ENCODE assay signal across 9 mouse cellular contexts in the genomic region with DNA sequence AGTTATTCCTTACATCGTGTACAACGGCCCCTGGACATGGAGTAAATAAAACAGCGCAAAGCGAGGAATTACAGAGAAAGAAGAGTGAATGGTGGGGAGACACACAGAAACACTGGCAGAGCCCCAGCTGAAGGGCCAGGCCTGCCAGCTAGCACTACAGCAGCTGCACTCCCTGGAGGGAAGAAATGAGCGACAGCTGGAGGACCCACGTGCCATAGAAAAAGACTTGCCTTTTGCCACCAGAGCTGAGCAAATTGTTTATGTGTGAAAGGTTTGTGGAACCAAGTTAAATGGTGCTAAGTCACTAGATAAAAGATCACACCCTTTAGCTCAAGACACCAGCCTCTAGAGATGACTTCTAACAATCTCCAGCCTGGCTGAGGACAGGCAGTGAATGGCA. TPM values are rescaled to one million over a fixed set of nuclear protein-coding genes. Genes with fewer than 3 reads are reported as not detected.
DNase-seq lines count a peak whose midpoint lies in the region; ATAC-seq and TF ChIP-seq lines count a peak whose summit lies in the region.
"Had no signal": no experiment of that assay in that cellular context is flagged by ENCODE, and none has a peak within 500 bp of the region (broad histone marks: within the 10 kb centered on the region; RNA-seq: fewer than 3 reads in every experiment).

No protein-coding gene starts in this region.

- no peak for TF ChIP-seq POLR2A in limb, embryonic 14.5 days (IDR thresholded peaks at IDR 0.05; ENCODE audit: borderline replicate concordance, extremely low read depth, insufficient read depth, insufficient read length)

- peaks cover 39% of the 10 kb centered on the region for H3K4me1 ChIP-seq in midbrain, embryonic 10.5 days
- peaks cover 12% of the 10 kb centered on the region for H3K4me1 ChIP-seq in midbrain, embryonic 11.5 days (ENCODE audit: control insufficient read depth, insufficient read depth, low read length)
- H3K4me1 ChIP-seq in limb, embryonic 14.5 days (ENCODE audit: control insufficient read depth, insufficient read depth, low read length), result peaks cover 12% of the 10 kb centered on the region

- H3K27ac ChIP-seq in midbrain, embryonic 10.5 days (replicated peaks), result peak overlapping the region; percentile 64
- H3K27ac ChIP-seq in midbrain, embryonic 11.5 days (ENCODE audit: low read depth, low read length), result no peak overlapping the region
- H3K27ac ChIP-seq in limb, embryonic 14.5 days (replicated peaks; ENCODE audit: low read depth, low read length), result no peak overlapping the region

- WGBS in midbrain, embryonic 10.5 days, result 67% methylated on average over 6 of the region's 6 CpGs
- 71% methylated on average over 6 of the region's 6 CpGs for WGBS in midbrain, embryonic 11.5 days
- WGBS in limb, embryonic 14.5 days, result 36% methylated on average over 6 of the region's 6 CpGs

- H3K36me3 ChIP-seq in midbrain, embryonic 10.5 days, result no peaks in the 10 kb centered on the region
- no peaks in the 10 kb centered on the region for H3K36me3 ChIP-seq in midbrain, embryonic 11.5 days (ENCODE audit: control insufficient read depth, insufficient read depth, low read length)
- no peaks in the 10 kb centered on the region for H3K36me3 ChIP-seq in limb, embryonic 14.5 days (ENCODE audit: control insufficient read depth, insufficient read depth, low read length)

- H3K27me3 ChIP-seq in midbrain, embryonic 10.5 days (ENCODE audit: low read depth, poor library complexity, severe bottlenecking), result no peaks in the 10 kb centered on the region
- H3K27me3 ChIP-seq in midbrain, embryonic 11.5 days (ENCODE audit: control insufficient read depth, insufficient read depth, low read length), result no peaks in the 10 kb centered on the region
- H3K27me3 ChIP-seq in limb, embryonic 14.5 days (ENCODE audit: control insufficient read depth, insufficient read depth, low read length), result no peaks in the 10 kb centered on the region

- no peak for ATAC-seq in cerebellum, adult (ENCODE audit: insufficient number of reproducible peaks, low FRiP score, low TSS enrichment)
- no peak for ATAC-seq in midbrain, embryonic 11.5 days (ENCODE audit: low FRiP score)
- ATAC-seq in limb, embryonic 14.5 days (ENCODE audit: low FRiP score, low read depth), result peak; percentile 56; the same call in 1 of the 2 replicates
- no peak for ATAC-seq in CD4-positive, CD25-positive, alpha-beta regulatory T cell, adult 4 months

- H3K4me3 ChIP-seq in midbrain, embryonic 10.5 days, result no peak overlapping the region
- H3K4me3 ChIP-seq in midbrain, embryonic 11.5 days (ENCODE audit: low read depth, low read length), result no peak overlapping the region
- H3K4me3 ChIP-seq in limb, embryonic 14.5 days (replicated peaks; ENCODE audit: low read length), result no peak overlapping the region

- DNase-seq in cerebellum, postnatal 14 days, result peak; percentile 51 to 74
- no peak for DNase-seq in midbrain, embryonic 10.5 days (ENCODE audit: low spot score)
- DNase-seq in midbrain, embryonic 11.5 days (ENCODE audit: low spot score, missing footprints), result no peak
- DNase-seq in limb, embryonic 14.5 days (ENCODE audit: low spot score), result peak; percentile 39
- no peak for DNase-seq in thymus, postnatal 36 days
- no peak for DNase-seq in kidney, adult 9 months
- DNase-seq: thymus, postnatal 14 days had no signal

- no peak overlapping the region for H3K4me2 ChIP-seq in midbrain, embryonic 11.5 days
- no peak overlapping the region for H3K4me2 ChIP-seq in limb, embryonic 14.5 days (replicated peaks; ENCODE audit: low read depth, low read length, severe bottlenecking)

- H3K9me3 ChIP-seq in midbrain, embryonic 10.5 days (replicated peaks), result no peaks in the 10 kb centered on the region
- no peaks in the 10 kb centered on the region for H3K9me3 ChIP-seq in midbrain, embryonic 11.5 days (ENCODE audit: control insufficient read depth, low read length)
- H3K9me3 ChIP-seq in limb, embryonic 14.5 days (ENCODE audit: control insufficient read depth, low read length), result no peaks in the 10 kb centered on the region

- H3K9ac ChIP-seq in midbrain, embryonic 11.5 days (ENCODE audit: low read length), result no peak overlapping the region
- H3K9ac ChIP-seq in limb, embryonic 14.5 days (ENCODE audit: low read depth, low read length, severe bottlenecking), result no peak overlapping the region

RNA-seq across cellular contexts. Expression of a gene that starts 37.0 kb away (rescaled TPM):
- 131 and 203 TPM in 2 replicates for polyA plus RNA-seq in midbrain, embryonic 10.5 days (2016; fragmentation: Nextera tagmentation; extraction: Ambion mirVana)
- 301 and 323 TPM in 2 replicates for polyA plus RNA-seq in midbrain, embryonic 11.5 days (2014; fragmentation: Nextera tagmentation; extraction: Ambion mirVana)
- polyA plus RNA-seq in limb, embryonic 14.5 days (2012; rRNA removed), result 28.8 and 48.0 TPM in 2 replicates
- polyA plus RNA-seq in limb, embryonic 14.5 days (2014; fragmentation: Nextera tagmentation; extraction: Ambion mirVana), result 51.1 and 57.0 TPM in 2 replicates
- polyA plus RNA-seq in CD4-positive, CD25-positive, alpha-beta regulatory T cell, adult 4 months (2017; shearing (Covaris generic)), result not detected

Comparison
In these comparisons a context has a peak if more than half of its experiments do, and no peak if none do; other contexts are left out.
1. DNase-seq: peak in cerebellum, postnatal 14 days (2 of 2) and limb, embryonic 14.5 days (single experiment); none in midbrain, embryonic 10.5 days (single experiment), midbrain, embryonic 11.5 days (single experiment), thymus, postnatal 36 days (0 of 2) and kidney, adult 9 months (single experiment).
2. RNA of a gene that starts 37.0 kb away (polyA plus RNA-seq): 301 to 323 TPM in midbrain, embryonic 11.5 days, 131 to 203 TPM in midbrain, embryonic 10.5 days and 28.8 to 57.0 TPM in limb, embryonic 14.5 days; not detected in CD4-positive, CD25-positive, alpha-beta regulatory T cell, adult 4 months; every median in the first group is over 10 times any median in the second.